Mouse (Mus musculus) frontal cortex, postnatal 36 days (tissue): ENCODE measurements around the gene Kmt2c.

Experiments
- DNase-seq, 2 experiments: peaks; one replicate each; pipeline ENCODE4 v3.0.0; 2022; ENCODE audit warnings: low spot score in 2 of 2

The Kmt2c gene

GRCm38 (mm10) chr5:25498346-25498820 is at the start of gene Kmt2c:
Kmt2c (minus strand) TSS chr5:25498783.
- peak; percentile 68 to 69 for DNase-seq

- no peak for DNase-seq
These were observed 48.3 kb upstream of the Kmt2c start for GRCm38 (mm10) chr5:25546912-25547311.

DNA sequence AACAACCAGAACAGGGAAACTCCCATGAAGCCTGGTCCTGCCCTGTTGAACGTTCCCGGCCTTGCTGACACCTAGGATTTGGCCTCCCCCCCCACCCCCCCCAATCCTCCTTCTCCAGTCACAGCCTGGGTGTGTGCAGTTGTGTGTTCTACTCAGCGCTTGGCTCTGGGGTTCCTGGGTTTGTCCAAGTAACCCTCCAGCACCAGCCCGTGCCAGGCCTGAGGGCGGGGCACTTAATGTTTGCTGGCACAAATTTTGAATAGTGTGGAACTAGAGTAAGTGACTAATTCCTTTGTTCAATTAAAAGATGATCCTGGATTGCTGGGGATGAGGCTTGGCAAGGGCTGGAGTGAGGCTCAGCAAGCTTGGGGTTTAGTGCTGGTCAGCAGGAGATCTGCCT is 46.0 kb upstream of the Kmt2c start:
- DNase-seq: no peak

DNA sequence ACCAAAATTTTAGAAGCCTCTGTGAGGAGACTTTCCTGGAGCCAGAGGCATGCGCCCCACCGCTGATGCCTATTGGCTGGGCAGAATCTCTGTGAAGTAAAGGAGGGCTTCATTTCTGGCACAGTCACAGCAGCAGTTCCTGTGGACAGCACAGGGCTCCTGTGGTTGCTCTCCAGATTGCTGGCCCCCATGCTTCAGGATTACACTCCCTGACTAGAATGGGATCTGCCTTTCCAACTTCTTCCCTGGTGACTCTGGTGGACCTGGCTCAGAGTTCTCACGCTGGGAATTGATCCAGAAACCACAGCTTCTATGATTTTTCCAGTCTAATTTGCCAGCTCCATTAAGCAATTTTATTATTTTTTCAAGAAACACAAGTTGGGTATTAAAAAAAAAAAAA is 45.5 kb upstream of the Kmt2c start:
- no peak for DNase-seq

DNA sequence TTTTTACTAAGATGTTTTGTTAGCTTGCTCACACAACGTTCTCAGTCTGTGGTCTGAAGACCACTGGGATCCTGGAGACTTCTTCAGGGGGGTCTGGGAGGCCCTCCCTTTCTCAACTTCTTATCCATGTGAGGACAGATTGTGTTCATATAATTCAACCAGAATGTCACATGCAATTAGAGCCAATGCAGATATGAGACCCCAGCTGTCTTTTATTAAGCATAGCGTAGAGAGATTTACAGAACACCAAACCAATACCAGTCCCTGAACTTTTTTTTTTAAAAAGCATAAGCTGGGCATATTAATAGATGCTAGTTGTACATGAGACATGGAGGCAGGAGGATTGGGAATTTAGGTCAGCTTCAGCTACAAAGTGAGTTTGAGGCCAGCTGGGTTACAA is 43.1 kb upstream of the Kmt2c start:
- DNase-seq: no peak

DNA sequence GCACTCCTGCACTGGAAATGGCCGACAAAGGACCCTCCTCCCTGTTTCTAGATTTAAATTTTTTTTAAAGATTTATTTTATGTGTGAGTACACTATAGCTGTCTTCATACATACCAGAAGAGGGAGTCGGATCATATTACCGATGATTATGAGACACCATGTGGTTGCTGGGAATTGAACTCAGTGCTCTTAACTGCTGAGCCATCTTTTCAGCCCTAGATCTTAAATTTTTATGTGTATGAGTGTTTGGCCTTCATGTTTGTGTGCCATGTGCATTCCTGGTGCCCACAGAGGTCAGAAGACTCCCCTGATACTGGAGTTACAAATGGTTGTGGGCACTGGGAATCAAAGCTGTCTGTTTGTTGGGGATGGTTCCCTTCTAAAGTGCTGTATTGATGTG is 42.3 kb upstream of the Kmt2c start:
- DNase-seq: no peak

GRCm38 (mm10) chr5:25540412-25540811 is 41.8 kb upstream of the Kmt2c start:
- no peak for DNase-seq

GRCm38 (mm10) chr5:25536921-25537409 is 38.4 kb upstream of the Kmt2c start:
- DNase-seq: no peak

DNA sequence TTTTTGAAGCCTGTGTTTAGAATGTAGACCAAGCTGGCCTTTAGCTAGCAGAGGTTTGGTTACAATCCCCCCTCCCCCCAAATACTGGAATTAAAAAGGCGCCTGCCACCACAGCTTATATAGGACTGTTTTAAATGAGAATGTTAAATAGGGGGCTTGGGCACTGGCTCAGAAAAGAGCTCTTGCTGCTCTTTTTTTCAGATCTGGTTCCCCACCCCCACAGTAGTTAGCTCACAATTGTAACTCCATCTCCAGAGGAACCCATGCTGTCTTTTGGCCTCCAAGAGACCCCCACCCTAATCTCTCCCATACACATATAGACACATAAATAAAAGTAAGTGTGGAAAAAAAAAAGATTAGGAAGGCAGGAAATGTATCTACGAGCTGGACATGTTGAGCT is 37.9 kb upstream of the Kmt2c start:
- DNase-seq: no peak

- no peak for DNase-seq
These were observed 37.0 kb upstream of the Kmt2c start for GRCm38 (mm10) chr5:25535566-25535965.

GRCm38 (mm10) chr5:25533298-25533697 is 34.7 kb upstream of the Kmt2c start:
- no peak for DNase-seq

- peak; percentile 11 to 17 for DNase-seq
These were observed 33.9 kb upstream of the Kmt2c start for GRCm38 (mm10) chr5:25532256-25533147.

- DNase-seq: no peak
These were observed 32.0 kb upstream of the Kmt2c start for GRCm38 (mm10) chr5:25530629-25531028.

- DNase-seq: peak; percentile 99
These were observed 31.2 kb upstream of the Kmt2c start for GRCm38 (mm10) chr5:25529529-25530421.

DNA sequence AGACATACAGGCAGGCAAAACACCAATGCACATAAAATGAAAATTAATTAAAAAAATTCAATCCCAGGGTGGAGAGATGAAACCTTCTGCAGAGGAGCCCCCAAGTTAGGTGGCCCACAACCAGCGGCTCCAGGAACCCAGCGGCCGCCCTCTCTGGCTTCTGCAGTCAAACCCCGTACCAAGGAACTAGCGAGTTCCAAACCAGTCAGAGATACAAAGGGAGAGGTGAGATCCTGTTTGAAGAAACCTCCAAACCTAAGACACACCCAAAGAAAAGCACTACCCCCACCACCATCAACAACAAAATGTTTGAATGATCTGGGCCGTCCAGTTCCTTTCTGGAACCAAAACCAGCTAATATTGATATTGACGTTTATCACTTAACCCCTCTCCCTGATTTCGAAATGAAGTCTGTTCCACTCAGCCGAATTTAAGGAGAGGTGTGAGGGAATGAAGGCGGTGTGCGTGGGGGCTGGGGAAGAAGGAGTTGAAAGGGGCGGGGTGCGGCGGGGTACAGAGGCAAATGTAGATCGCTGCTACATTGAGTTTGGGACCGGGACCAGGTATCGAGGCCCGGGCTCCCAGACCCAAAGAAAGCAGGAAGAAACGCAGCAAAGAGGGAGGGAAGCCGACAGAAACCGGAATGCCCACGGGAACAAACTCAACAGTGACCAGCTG is 30.4 kb upstream of the Kmt2c start:
- peak; percentile 4 to 5 for DNase-seq

DNA sequence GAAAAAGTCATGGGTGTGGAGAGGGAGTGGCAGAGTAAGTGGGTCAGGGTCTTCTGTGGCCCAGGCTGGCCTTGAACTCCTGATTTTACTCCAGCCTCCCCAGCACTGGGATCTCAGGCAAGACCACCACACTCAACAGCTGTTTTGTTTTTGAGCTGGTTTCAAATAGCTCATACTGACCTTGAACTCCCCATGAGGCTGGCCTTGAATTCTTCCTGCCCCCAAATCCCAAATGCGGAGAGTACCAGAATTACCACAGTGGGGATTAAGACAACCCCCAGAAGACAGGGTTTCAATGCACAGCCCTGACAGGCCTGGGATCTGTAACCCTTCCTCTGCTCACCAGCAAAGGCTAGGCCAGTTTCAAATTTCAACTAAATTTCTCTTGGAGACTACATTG is 29.4 kb upstream of the Kmt2c start:
- no peak for DNase-seq

GRCm38 (mm10) chr5:25526926-25527325 is 28.3 kb upstream of the Kmt2c start:
- peak in 1 of 2 experiments; percentile 6 for DNase-seq

GRCm38 (mm10) chr5:25526116-25526515 is 27.5 kb upstream of the Kmt2c start:
- no peak for DNase-seq

GRCm38 (mm10) chr5:25521461-25521860 is 22.9 kb upstream of the Kmt2c start:
- no peak for DNase-seq

DNA sequence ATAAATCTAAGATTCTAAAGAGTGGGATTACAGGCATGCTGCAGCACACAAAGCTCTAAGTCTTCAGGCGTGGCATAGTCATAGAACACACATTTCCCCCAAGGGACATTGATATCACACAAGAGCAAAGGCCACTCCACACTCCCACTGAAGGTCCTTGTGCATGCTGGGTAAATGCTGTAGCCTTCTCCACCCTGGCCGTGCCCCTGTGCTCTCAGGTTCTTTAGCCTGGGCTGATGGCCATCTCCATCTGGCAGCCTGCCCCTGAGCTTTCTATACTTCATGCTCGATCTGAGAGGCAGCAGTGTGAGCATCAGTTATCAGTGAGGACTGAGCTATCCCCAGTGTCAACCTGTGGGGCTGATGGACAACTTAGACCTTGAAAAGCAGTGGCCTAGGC is 21.2 kb upstream of the Kmt2c start:
- DNase-seq: no peak

- no peak for DNase-seq
These were observed 19.0 kb upstream of the Kmt2c start for GRCm38 (mm10) chr5:25517550-25517949.
